Mouse (Mus musculus) embryonic facial prominence, embryonic 13.5 days (tissue): Measurements from ENCODE around the gene Agap1. TPM values are rescaled to one million over a fixed set of nuclear protein-coding genes. Genes with fewer than 3 reads are reported as not detected.
A peak's percentile ranks its signal among the peaks of the same experiment; 100 is the strongest.

Experiments
- ATAC-seq: fragments of 200-750 bp; cut with Nextera tagmentation; 2 replicates; pipeline ENCODE4 v1.8.0; 2017; ENCODE audit warnings: low read depth; ENCODE audit not compliant: insufficient number of reproducible peaks, insufficient read depth, low FRiP score, low TSS enrichment
- H3K27ac ChIP-seq: fragments of 300-500 bp; sonication (generic); 2 replicates; pipeline ENCODE4 v1.5.1; 2015; ENCODE audit warnings: moderate library complexity, mild to moderate bottlenecking, inconsistent platforms
- H3K27me3 ChIP-seq: fragments of 300-500 bp; sonication (generic); 2 replicates; pipeline ENCODE4 v1.6.1; 2015; ENCODE audit warnings: mild to moderate bottlenecking, inconsistent platforms
- H3K36me3 ChIP-seq: fragments of 300-500 bp; sonication (generic); 2 replicates; pipeline ENCODE4 v1.6.1; 2015; ENCODE audit warnings: mild to moderate bottlenecking, inconsistent platforms
- H3K4me1 ChIP-seq: fragments of 300-500 bp; sonication (generic); 2 replicates; pipeline ENCODE4 v1.6.1; 2015; ENCODE audit warnings: inconsistent platforms
- H3K4me2 ChIP-seq: fragments of 300-500 bp; sonication (generic); 2 replicates; pipeline ENCODE4 v1.6.1; 2015; ENCODE audit warnings: moderate library complexity, mild to moderate bottlenecking, inconsistent platforms
- H3K4me3 ChIP-seq: fragments of 300-500 bp; sonication (generic); 2 replicates; pipeline ENCODE4 v1.5.1; 2015; ENCODE audit warnings: mild to moderate bottlenecking, inconsistent platforms
- H3K9ac ChIP-seq: fragments of 300-500 bp; sonication (generic); 2 replicates; pipeline ENCODE4 v1.6.1; 2015; ENCODE audit warnings: mild to moderate bottlenecking, inconsistent platforms
- H3K9me3 ChIP-seq: fragments of 300-500 bp; sonication (generic); 2 replicates; pipeline ENCODE4 v1.6.1; 2016; ENCODE audit warnings: inconsistent platforms
- WGBS: fragments of 180-500 bp; shearing (Covaris S2); methylation state at CpG from one replicate; pipeline ENCODE4 v1.1.7; 2015; ENCODE audit warnings: mixed read lengths; 5-methylcytosine and 5-hydroxymethylcytosine counted together
- polyA plus RNA-seq: library from polyadenylated mRNA; unstranded; fragments of >200 nt; fragmentation: Nextera tagmentation; extraction: Ambion mirVana; gene quantifications from 2 replicates; pipeline ENCODE4 v1.2.1, GENCODE M21; 2015

The Agap1 gene
- polyA plus RNA-seq, 1 experiment from 2014 or later = 14.4 TPM

DNA sequence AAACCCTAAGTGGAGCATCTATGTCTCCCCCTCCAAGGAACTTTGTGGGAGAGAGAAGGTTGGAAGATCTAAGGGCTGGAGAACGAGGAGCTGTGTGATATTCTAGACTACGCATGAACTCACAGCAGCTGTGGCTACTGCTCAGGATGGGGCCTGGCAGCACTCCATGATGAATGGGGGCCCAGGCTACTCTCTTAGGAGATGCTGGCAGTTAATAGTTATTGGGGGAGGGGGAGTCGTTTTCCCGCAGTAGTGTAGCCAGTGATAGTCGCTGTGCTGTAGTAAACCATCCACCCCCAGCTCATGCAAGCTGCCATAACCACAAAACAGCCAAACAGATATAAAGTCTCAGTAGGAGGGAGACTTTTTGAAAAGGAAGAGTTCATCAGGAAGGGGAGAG, 457.8 kb downstream of the Agap1 start:
- no peak overlapping the region for H3K9ac ChIP-seq
- H3K9me3 ChIP-seq = no peaks in the 10 kb centered on the region
- H3K4me2 ChIP-seq = no peak overlapping the region
- no peak overlapping the region for H3K4me3 ChIP-seq
- WGBS = 42% methylated on average over 5 of the region's 5 CpGs
- peaks cover 11% of the 10 kb centered on the region; the same call in 1 of the 2 replicates for H3K4me1 ChIP-seq
- no peaks in the 10 kb centered on the region for H3K36me3 ChIP-seq
- ATAC-seq = no peak
- peaks cover 12% of the 10 kb centered on the region for H3K27me3 ChIP-seq
- H3K27ac ChIP-seq = no peak overlapping the region

GRCm38 (mm10) chr1:89913611-89914010, 459.0 kb downstream of the Agap1 start:
- WGBS = 74% methylated on average over 4 of the region's 4 CpGs
- no peaks in the 10 kb centered on the region; the same call in 1 of the 2 replicates for H3K9me3 ChIP-seq
- H3K4me2 ChIP-seq = no peak overlapping the region
- H3K4me1 ChIP-seq = peaks cover 11% of the 10 kb centered on the region; the same call in 1 of the 2 replicates
- H3K27ac ChIP-seq = no peak overlapping the region
- H3K4me3 ChIP-seq = no peak overlapping the region
- no peaks in the 10 kb centered on the region for H3K36me3 ChIP-seq
- ATAC-seq = no peak
- H3K27me3 ChIP-seq = peaks cover 24% of the 10 kb centered on the region
- no peak overlapping the region for H3K9ac ChIP-seq

- Histone ChIP-seq H3K27me3 (peaks cover 66% of the 10 kb centered on the region), H3K4me2 (no peak overlapping the region), H3K4me3 (no peak overlapping the region), H3K9me3 (no peaks in the 10 kb centered on the region; the same call in 1 of the 2 replicates), H3K9ac (no peak overlapping the region), H3K27ac (no peak overlapping the region), H3K4me1 (peaks cover 6% of the 10 kb centered on the region), H3K36me3 (no peaks in the 10 kb centered on the region)
- no peak for ATAC-seq
- 15% methylated on average over 18 of the region's 18 CpGs for WGBS
These were observed 463.5 kb downstream of the Agap1 start for GRCm38 (mm10) chr1:89918111-89918510.

- H3K9me3 ChIP-seq = no peaks in the 10 kb centered on the region; the same call in 1 of the 2 replicates
- no peak overlapping the region for H3K4me3 ChIP-seq
- 72% methylated on average over 6 of the region's 6 CpGs for WGBS
- H3K4me1 ChIP-seq = peaks cover 13% of the 10 kb centered on the region
- H3K27ac ChIP-seq = no peak overlapping the region
- H3K36me3 ChIP-seq = no peaks in the 10 kb centered on the region
- H3K27me3 ChIP-seq = peaks cover 77% of the 10 kb centered on the region
- no peak for ATAC-seq
- no peak overlapping the region for H3K9ac ChIP-seq
- H3K4me2 ChIP-seq = no peak overlapping the region
These were observed 464.6 kb downstream of the Agap1 start for GRCm38 (mm10) chr1:89919206-89919605.

- Histone ChIP-seq H3K4me3 (no peak overlapping the region), H3K36me3 (no peaks in the 10 kb centered on the region), H3K27me3 (peaks cover 100% of the 10 kb centered on the region), H3K27ac (no peak overlapping the region), H3K9ac (no peak overlapping the region), H3K4me2 (no peak overlapping the region), H3K9me3 (no peaks in the 10 kb centered on the region; the same call in 1 of the 2 replicates), H3K4me1 (peaks cover 13% of the 10 kb centered on the region)
- no peak for ATAC-seq
- under 1% methylated on average over 10 of the region's 10 CpGs for WGBS
These were observed 467.2 kb downstream of the Agap1 start for GRCm38 (mm10) chr1:89921806-89922205.

- 3% methylated on average over 7 of the region's 7 CpGs for WGBS
- no peaks in the 10 kb centered on the region for H3K36me3 ChIP-seq
- no peak overlapping the region for H3K27ac ChIP-seq
- H3K27me3 ChIP-seq = peaks cover 100% of the 10 kb centered on the region
- H3K4me1 ChIP-seq = peaks cover 16% of the 10 kb centered on the region
- no peak overlapping the region for H3K4me2 ChIP-seq
- H3K9ac ChIP-seq = no peak overlapping the region
- H3K4me3 ChIP-seq = no peak overlapping the region
- H3K9me3 ChIP-seq = no peaks in the 10 kb centered on the region; the same call in 1 of the 2 replicates
- no peak for ATAC-seq
These were observed 467.7 kb downstream of the Agap1 start for GRCm38 (mm10) chr1:89922282-89922681.

DNA sequence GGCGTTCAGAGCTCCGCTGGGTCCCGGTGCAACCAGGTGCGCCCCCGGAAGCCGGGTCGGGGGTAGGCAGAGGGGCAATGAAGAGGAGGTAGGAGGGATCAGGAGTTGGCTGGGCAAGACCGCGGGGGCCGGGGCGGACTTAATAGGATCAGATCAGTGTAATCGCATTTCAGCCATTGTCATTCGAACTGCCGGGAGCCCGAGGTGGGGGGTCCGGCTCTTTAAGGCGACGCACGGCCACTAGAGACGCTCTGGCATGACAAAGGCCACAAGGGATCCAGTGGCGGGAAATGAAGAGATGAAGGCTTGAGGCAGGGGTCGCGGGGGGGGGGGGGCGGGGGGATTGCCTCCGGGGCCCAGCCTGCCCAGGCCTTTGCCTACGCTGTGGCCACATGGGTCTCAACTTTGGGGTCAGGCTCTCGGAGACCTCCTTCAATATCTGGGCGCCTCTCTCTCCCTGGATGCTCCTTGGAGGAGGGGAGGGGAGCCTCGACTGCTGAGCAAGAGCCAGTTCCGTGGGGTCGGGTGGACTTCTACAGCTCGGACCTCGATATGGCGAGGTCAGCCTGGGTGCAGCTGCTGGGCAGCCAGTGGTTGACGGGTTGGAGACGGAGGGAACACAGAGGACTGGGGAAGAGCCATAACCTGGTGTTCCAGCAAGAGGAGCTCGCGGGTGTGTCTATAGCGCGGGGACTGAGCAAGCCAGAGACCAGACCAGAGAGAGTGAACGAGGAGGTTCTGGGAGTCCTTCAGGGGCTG, 468.5 kb downstream of the Agap1 start:
- peak overlapping the region; percentile 20 for H3K4me3 ChIP-seq
- ATAC-seq = no peak
- no peak overlapping the region for H3K27ac ChIP-seq
- H3K9me3 ChIP-seq = no peaks in the 10 kb centered on the region; the same call in 1 of the 2 replicates
- no peaks in the 10 kb centered on the region for H3K36me3 ChIP-seq
- peak overlapping the region; percentile 35 for H3K4me2 ChIP-seq
- H3K9ac ChIP-seq = no peak overlapping the region
- peaks cover 100% of the 10 kb centered on the region for H3K27me3 ChIP-seq
- peaks cover 21% of the 10 kb centered on the region for H3K4me1 ChIP-seq
- 1% methylated on average over 40 of the region's 41 CpGs for WGBS

DNA sequence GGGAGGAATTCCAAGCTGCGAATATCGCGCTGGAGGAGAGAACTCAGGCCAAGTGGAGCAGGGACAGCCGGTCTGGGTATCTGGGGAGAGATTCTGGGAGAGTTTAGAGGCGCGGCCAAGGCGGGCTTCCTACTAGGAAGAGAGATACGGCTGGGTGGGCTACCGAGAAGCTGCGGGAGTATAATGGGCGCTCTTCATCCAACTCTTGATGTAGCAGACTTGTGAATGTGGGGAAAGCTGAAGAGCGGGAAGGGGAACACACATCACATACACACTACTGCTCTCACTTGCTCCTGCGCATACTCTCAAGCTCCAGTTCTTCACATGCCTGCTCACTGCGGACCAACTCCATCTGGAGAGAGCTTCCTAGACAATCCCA, 469.0 kb downstream of the Agap1 start:
- Histone ChIP-seq H3K27ac (no peak overlapping the region), H3K4me2 (peak overlapping the region; percentile 35), H3K27me3 (peaks cover 100% of the 10 kb centered on the region), H3K4me3 (peak overlapping the region; percentile 20), H3K4me1 (peaks cover 22% of the 10 kb centered on the region), H3K36me3 (no peaks in the 10 kb centered on the region), H3K9ac (no peak overlapping the region), H3K9me3 (no peaks in the 10 kb centered on the region; the same call in 1 of the 2 replicates)
- no peak for ATAC-seq
- WGBS = 7% methylated on average over 14 of the region's 14 CpGs

- Histone ChIP-seq H3K27ac (no peak overlapping the region), H3K4me2 (no peak overlapping the region), H3K27me3 (peaks cover 100% of the 10 kb centered on the region), H3K9me3 (no peaks in the 10 kb centered on the region), H3K36me3 (no peaks in the 10 kb centered on the region), H3K4me1 (peaks cover 41% of the 10 kb centered on the region), H3K9ac (no peak overlapping the region), H3K4me3 (no peak overlapping the region)
- ATAC-seq = no peak
- WGBS = 15% methylated on average over 12 of the region's 12 CpGs
These were observed 471.0 kb downstream of the Agap1 start for GRCm38 (mm10) chr1:89925501-89926190.

DNA sequence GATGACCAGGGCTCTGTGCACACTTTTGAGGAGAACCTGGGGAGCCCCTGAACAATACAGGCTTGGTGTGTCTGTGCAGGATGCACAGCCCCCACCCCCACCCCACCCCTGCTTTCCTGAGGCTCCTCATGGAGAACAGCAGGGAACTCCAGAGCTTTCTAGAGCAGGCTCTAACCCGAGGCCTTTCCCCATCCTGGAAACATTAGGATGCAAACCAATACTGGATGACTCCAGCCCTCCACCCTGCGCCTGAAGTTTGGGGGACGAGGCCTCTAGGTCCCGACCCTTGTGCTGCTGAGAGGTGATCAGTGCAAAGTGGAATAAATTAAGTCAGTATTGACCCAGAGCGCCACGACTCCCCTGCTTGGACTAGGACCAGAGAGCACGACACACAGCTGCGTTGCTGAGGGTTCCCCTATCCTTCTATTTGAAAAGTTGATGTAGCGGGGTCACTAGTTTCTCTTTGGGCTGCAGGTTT, 472.0 kb downstream of the Agap1 start:
- ATAC-seq = no peak
- H3K27ac ChIP-seq = no peak overlapping the region
- H3K9ac ChIP-seq = no peak overlapping the region
- peaks cover 51% of the 10 kb centered on the region for H3K4me1 ChIP-seq
- H3K4me3 ChIP-seq = peak overlapping the region; percentile 34
- no peaks in the 10 kb centered on the region for H3K9me3 ChIP-seq
- no peaks in the 10 kb centered on the region for H3K36me3 ChIP-seq
- peak overlapping the region; percentile 52 for H3K4me2 ChIP-seq
- H3K27me3 ChIP-seq = peaks cover 100% of the 10 kb centered on the region
- 5% methylated on average over 9 of the region's 9 CpGs for WGBS

DNA sequence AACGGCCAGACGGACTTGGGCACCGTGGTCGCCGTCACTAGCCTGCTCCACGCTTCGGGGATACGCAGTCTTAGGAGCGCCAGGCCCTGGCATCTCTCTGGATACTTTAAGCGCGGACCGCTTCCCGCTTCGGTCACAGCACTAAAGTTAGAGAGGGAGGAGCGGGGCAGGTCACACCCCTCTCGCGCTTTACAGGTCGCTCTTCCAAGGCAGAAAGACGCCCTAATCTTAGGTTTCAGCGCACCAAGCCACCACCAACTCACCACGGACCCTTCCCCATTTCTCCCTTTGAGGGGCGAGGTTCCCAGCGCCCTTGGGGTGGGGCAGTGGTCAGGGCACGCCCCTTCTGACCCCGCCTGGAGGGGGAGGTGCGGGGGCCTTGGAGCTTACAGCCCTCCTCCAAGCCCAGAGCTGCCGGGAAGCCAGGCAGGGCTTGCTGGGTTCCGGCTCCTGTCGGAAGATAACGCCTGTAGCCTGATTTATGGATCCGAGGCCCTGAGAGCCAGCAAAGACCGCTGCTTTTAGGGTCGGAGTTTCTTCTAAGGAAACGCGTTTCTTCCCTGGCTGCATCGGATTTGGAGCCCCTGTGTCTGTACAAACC, 472.6 kb downstream of the Agap1 start:
- peaks cover 51% of the 10 kb centered on the region for H3K4me1 ChIP-seq
- H3K36me3 ChIP-seq = no peaks in the 10 kb centered on the region
- H3K9me3 ChIP-seq = no peaks in the 10 kb centered on the region
- WGBS = under 1% methylated on average over 36 of the region's 36 CpGs
- H3K9ac ChIP-seq = no peak overlapping the region
- peak overlapping the region; percentile 52 for H3K4me2 ChIP-seq
- H3K27me3 ChIP-seq = peaks cover 100% of the 10 kb centered on the region
- ATAC-seq = no peak
- H3K27ac ChIP-seq = no peak overlapping the region
- H3K4me3 ChIP-seq = peak overlapping the region; percentile 34
